Mouse (Mus musculus): ENCODE data around the gene Rai14.
"Not testable (repeated sequence)": the region's sequence is repeated elsewhere in the genome, so short reads cannot be mapped to it uniquely, and the experiment has no call there.

Rai14 gene

GRCm38 (mm10) chr15:10535969-10536368 lies 178.5 kb downstream of the Rai14 start:
- no peak for DNase-seq (ENCODE audit: low spot score in 2 of 2)

DNA sequence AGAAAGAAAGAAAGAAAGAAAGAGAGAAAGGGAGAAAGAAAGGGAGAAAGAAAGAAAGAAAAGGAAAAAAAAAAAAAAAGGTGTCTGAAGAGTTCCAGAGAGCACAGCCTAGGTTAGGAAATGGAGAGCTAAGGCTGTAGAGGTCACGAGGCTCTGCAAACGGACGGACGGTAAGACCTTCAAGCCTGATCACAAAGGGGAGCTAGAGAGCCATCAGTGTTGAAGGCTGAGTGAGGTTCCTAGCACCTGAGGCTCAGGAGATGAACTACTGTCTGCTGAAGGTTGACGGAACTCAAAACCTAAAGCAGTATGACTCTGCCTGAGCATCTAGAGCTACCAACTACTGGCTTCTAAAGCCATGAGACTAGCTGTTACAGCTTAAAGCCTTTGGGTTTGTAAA lies 179.8 kb downstream of the Rai14 start:
- DNase-seq (ENCODE audit: low spot score in 2 of 2) = no peak

DNA sequence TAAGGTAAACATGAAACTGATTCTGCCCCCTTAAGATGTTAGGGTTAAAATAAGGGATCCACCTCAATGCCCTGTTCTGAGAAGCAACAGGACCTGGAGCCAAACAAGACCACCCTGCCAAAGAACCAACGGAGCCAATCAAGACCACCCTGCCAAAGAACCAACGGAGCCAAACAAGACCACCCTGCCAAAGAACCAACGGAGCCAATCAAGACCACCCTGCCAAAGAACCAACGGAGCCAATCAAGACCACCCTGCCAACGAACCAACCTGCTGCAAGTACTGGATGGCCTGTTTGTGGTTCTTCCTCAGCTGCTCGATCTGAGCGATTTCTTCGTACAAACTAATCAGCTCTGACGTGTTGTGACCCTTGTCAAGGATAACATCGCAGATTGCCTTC lies 181.1 kb downstream of the Rai14 start:
- not testable (repeated sequence) for DNase-seq (ENCODE audit: low spot score in 2 of 2)

DNA sequence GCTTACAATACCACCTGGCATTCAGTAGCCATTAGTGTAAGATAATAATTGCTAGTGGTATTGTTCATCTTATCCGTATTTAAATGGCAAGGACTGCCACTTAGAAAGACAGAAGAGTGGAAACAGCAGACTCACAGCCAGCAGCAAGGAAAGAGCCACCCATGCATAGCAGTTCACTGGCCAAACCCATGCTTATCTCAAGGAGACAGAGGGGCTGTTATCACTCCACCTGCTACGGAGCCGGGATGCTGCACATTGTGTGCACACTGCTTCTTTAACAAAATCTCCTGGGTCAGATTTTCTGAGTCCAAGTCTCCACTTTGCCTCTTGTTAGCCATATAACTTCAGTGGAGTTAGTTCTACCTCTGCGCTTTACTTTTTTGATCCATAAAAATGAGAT lies 183.1 kb downstream of the Rai14 start:
- DNase-seq (ENCODE audit: low spot score in 2 of 2) = no peak

GRCm38 (mm10) chr15:10525896-10526295 lies 188.5 kb downstream of the Rai14 start:
- DNase-seq (ENCODE audit: low spot score in 2 of 2) = no peak
